Mouse (Mus musculus) frontal cortex, adult (tissue): ENCODE measurements around the gene Mrs2.
"Not testable (repeated sequence)": the region's sequence is repeated elsewhere in the genome, so short reads cannot be mapped to it uniquely, and the experiment has no call there.

ENCODE experiments used
- ATAC-seq: cut with Nextera tagmentation; 2 replicates; pipeline ENCODE4 v1.9.2; 2017; ENCODE audit warnings: mild to moderate bottlenecking, moderate library complexity, mixed read lengths; ENCODE audit not compliant: low TSS enrichment

The Mrs2 gene

DNA sequence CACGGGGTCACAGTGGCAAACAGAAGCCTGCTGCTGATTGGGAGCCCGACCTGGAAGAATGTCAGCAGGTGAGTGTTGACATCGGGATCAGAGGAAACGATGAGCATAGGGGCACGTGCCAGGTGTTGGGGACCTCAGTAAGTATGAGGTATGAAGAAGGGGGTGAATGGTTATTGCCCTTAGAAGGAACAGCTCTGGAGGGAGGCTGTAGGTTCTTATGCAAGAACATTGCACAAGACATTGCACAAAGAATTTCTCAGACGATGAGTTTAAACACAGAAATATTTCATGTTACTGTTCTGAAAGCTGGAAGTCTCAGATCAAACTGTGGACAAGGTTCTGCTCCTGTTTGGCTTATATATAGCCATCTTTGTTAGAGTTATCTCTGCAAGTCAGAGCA lies 39.1 kb downstream of the Mrs2 start:
- ATAC-seq: no peak

DNA sequence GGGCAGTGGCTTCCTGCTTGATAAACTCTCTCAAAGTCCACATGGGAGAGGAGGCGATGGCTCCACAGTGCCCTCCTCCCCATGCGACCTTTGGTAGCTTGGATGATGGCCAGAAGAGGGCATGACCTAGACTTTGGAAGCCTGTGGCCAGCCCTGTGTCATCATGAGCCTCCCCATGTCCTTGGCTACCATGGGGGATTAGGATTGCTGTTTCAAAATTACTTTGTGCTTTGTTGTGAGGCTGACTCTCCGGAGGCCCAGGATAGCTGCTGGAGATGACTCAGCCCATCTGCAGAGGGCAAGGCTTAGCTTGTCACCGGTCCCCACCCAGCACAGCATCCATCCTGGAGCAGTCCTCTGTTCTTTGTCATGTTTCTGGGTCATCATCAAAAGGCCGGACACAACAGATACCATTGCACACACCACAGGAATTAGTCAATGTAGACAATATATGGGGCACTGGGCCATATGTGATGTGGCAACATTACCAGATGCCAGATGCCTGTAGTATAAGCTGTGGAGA lies 42.3 kb downstream of the Mrs2 start:
- peak; percentile 50 for ATAC-seq

DNA sequence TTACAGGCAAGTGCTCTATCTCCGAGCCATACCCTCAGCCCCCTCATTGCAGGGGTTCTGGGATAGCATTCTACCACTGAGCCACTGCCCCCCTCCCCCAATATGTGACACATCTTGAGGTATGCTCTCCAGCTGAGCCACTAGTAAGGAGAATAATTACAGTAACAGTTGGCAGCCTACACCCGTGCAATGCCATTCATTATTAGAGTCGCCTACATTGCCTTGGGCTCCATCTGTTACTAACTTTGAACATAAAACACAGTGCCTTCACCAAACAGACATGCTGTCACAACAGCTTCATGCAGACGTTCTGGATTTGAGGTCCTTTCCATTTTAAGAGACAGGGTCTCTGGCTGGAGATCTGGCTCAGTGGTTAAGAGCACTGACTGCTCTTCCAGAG lies 43.8 kb downstream of the Mrs2 start:
- no peak for ATAC-seq

DNA sequence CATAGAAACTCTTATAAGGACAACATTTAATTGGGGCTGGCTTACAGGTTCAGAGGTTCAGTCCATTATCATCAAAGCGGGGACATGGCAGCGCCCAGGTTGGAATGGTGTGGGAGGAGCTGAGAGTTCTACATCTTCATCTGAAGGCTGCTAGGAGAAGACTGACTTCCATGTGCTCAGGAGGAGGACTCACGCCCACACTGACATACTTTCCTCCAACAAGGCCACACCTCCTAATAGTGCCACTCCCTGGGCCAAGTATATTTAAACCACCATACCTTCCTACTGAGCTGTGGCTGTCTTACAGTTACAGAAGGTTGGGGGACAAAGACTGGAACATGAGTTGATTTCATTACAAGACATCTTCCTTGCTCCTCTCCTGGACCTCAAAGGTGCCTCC lies 48.4 kb downstream of the Mrs2 start:
- not testable (repeated sequence) for ATAC-seq

DNA sequence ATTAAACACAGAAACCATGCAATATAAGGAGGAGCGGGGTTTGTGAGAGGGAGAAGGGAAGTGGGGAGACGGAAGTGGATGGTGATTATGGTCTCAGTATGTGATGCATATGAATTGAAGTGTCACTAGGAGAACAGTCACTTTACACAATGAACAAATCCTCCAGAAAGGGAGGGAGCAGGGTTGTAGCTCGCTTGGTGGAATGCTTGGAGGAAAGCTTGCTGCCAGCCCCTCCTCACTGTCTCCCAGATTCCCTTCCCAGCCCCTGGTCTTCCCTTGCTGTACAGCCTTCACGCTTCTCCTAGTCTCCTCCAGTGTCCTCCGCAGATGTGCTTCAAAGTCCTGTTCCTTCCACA lies 54.4 kb downstream of the Mrs2 start:
- ATAC-seq: peak; percentile 45; the same call in 1 of the 2 replicates

DNA sequence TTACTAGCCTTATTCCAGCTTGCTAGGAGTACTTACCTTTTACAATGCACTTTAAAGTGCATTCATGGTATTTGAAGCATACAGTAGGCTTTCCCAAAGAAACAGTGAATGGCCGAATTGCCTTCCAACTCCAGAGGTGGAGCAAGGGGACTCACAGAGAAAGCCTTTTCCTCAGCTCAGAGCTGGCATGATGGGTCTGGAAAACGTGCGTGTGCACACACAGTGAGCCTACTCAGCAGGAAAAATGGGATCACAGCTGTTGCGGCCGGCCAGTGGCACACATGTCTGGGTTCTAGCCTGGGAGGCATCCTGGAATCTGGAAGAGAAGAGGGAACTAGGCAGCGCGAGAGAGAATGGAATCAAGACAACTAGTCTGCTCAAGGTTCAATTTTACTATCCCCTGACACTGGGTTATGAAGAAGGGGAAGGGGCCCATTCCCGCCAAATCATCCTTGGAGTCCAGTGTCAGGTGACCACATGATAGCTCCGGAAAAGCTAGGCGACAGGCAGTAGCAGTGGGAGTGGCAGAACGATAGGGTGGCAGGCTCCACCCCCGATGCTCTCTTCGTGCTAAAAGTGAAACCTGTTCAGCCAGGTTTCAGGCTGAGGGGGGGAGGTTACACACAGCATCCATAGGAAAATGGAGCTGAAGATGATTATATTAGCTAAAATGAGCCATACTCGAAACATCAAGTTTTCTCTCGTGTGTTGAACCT lies 54.9 kb downstream of the Mrs2 start:
- peak; percentile 59; the same call in 1 of the 2 replicates for ATAC-seq

DNA sequence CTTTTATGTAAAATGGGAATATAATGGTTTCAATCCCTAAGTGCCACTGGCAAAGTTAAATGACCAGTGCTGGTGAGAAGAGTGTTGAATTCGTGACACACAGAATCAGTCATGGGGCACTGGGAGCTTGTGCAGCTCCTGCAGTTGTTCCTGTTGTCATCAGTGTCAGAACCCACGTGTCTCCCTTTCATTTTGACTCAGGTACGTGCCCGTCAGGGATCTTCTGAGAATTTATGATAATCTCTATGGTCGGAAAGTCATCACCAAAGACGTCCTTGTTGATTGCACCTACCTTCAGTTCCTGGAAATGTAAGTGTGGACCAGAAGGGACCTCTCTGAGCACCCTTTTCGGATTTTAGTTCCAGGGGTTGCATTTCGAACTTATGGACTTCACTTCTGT lies 58.1 kb downstream of the Mrs2 start:
- ATAC-seq: no peak

DNA sequence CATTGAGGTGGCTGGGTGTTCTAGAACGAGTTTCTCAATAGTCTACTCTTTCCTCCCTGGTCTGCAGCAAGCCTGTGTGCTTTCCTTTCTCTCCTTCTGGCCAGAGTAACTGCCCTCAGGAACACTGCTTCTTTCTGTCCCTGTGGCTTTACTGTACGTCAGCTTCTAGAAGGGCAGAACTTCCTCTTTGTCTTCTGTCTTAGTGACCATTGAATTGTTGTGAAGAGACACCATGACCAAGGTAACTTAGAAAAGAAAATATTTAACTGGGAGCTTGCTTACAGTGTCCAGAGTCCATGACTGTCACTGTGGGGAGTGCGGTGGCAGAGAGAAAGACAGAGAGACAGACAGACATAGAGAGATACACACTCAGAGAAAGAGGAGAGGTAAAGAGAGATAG lies 60.1 kb downstream of the Mrs2 start:
- no peak for ATAC-seq

DNA sequence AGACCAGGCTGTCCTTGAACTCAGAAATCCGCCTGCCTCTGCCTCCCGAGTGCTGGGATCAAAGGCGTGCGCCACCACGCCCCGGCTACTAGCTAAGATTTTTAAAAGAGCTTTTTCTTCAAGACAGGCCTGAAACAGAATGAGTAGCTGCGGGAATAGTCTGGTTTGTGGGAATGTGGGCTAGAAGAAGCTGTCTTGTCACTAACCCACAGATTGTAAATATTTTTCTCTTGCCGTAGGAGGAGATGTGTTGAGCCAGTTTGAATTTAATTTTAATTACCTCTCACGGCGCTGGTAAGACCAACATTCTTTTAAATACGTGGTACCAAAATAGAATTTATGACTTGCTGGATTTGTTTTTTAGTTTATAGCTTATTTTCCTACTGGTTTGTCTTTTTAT lies 61.5 kb downstream of the Mrs2 start:
- peak; percentile 86 for ATAC-seq

DNA sequence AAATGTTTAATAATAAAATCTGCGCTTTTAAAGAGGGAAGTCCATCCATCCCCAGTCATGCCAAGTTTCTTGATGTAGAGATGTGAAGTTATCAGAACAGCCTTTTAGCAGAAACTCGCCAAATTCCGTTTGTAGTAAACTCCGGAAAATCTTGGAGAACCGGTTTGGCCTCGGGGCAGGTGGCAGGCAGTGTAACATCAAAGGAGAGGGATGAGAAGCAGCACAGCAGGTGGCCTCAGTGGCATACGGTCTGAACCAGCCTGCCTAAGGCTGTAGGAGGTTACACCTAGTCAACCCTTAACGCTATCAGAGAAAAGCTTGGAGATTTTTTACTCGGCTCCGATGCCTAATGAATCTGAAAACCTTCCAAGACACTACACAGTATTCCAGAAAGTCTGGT lies 64.7 kb downstream of the Mrs2 start:
- ATAC-seq: no peak

DNA sequence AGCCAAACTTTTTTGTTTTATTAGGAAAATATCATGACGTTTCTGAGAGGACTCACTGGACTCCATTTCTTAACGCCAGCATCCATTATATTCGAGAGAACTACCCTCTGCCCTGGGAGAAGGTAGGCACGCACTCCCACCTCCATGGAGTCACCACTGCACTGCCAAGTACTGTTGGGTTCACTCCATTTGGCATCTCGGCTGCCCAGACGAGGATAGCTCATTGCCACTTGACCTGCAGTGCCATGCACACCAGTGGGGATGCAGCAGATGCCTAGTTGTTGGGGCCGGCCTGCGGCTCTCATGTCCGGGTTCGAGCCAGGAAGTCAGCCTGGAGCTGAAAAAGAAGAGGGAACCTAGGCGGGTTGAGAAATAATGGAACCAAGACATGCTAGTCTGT lies 65.1 kb downstream of the Mrs2 start:
- ATAC-seq: no peak

DNA sequence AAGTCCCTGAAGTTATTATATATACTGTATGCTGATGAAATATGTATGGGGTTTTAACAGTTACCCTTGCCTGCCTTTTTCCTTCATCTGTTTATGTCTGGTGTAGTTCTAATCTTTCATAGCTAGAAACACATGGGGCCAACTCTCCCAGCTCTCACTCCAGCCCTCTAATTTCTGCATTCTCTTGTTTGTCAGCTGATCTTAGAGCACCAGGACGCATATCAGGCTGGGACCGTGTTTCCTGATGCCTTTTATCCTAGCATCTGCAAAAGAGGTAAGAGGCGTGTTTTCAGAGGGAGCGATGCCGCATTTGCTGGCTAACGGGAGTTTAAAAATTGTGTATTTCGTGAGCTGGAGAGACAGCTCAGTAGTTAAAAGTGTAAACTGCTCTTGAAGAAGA lies 67.5 kb downstream of the Mrs2 start:
- no peak for ATAC-seq

DNA sequence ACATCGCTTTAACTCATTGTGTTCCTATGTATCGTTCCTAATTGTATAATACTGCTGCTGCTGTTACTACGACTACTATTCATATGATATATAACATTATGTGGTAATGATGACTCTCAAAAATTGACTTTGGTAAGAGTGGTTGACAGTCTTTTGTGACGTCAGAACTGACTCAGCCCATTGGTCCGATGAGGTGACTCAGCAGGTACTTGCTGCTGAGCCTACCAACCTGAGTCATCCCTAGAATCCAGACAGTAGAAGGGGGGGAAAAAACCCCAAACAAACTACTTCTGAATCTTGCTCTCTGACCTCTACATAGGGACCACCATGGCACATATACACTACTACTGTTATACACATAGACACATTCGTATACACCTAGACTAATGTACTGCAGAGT lies 71.3 kb downstream of the Mrs2 start:
- ATAC-seq: no peak

DNA sequence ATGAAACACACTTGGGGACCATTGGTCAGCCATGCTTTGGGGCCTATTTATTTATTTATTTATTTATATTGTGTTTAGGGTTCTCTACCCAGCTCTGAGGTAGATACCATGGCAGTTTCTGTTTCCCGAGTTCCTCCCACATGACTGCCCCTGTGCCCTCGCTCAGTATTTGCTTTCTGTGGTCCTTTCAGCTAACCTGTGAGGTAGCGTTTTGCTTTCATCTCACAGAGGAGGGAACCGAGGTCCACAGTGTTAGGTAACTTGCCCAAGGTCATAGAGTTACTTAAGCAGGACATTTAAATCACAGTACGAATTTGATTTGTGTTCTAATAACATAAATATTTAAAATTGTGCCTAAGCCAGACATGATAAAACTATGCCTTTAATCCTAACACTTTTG lies 73.0 kb downstream of the Mrs2 start:
- no peak for ATAC-seq

DNA sequence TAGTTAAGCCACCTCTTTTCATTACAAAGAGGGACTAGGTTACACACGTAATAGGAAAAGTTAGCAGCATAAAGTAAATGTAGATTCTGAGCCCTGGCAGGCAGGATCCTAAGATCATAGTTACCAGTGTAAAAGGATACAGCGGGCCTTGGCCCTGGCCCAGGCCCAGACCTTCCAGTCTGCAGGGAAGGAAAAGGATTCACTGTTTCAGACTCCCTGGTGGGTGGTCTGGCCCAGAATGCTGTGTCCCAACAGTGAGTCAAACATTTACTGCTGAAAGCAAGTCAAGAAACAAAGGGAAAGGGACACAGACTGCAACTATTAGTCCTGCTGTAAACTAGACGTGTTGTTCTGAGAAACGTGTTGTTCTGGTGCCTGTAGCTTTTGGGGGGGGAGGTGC lies 74.6 kb downstream of the Mrs2 start:
- ATAC-seq: no peak

DNA sequence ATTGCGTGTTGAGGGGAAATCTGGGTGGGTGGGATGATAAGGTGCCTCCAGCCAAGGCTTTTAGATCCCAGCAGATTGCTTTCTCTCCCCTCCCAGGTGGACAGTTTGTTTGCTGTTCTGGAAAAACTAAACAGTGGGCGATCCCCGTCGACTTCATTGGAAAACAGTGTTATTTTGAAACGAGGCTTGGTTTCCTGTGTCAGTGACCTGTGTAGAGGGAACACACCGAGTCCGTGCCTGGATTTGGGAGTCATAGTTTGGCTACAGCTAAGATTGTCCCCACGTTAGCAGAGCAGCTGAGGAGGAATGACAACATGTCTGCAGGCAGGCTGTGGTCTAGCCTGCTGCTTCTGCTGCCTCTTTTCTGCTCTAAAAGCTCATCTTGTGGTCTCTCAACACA lies 76.9 kb downstream of the Mrs2 start:
- ATAC-seq: no peak

DNA sequence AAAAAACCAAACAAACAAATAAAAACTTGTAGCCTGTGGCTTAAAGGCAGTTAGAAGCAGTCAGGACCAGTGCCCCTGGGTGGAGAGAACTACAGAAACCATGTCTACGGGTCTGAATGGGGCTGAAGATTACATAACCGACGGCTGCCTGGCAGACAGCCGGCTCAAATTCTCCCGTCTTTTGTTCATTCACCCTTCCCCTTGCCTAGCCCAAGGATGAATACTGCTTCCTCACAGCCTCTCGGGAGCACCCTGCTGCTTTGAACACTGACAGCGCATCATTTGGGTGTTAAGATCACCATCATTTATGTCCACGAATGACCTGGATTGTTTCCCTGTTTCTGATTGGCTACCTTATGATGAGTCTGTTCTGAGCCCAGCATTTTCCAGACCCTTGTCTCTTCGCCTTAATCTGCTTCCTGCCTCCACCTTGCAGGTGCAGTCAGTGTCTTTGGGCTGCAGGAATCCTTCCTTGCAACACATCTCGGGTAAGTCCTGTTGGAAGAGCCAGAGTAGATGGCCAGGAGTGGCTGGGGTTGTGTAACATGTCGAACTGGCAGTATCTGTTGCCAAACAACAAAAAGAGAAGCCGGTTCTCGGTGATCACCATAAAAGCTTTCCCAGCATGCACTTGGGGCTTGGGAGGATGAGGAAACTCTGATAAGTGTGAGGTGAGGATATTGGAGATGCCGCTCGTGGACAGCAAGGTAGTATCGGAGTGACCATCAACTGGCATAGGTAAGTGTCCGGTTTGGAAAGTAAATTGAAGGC lies 77.5 kb downstream of the Mrs2 start, which contains the start of gene Gpld1:
Gpld1 (plus strand) TSS at position 641 of the 771 bp plus-strand sequence.
- ATAC-seq: peak; percentile 36

DNA sequence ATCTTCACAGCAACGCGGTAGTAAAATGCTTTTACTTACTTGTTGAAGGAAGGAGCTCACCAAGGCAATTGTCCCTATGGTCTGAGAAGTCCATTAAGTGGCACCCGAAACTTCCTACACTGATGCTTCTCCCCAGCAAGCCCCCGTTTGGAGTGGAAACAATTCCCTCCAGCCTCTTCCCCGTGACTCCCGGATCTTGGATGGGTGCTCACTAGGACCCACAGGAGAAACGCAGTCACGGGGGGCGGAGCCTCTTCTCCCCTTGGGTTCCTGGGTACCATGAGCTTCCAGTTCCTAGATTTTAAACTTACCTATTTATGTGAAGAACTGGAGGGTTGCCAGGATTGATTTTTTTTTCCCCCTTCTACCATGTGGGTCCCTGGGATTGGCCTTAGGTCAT lies 80.7 kb downstream of the Mrs2 start:
- no peak for ATAC-seq

DNA sequence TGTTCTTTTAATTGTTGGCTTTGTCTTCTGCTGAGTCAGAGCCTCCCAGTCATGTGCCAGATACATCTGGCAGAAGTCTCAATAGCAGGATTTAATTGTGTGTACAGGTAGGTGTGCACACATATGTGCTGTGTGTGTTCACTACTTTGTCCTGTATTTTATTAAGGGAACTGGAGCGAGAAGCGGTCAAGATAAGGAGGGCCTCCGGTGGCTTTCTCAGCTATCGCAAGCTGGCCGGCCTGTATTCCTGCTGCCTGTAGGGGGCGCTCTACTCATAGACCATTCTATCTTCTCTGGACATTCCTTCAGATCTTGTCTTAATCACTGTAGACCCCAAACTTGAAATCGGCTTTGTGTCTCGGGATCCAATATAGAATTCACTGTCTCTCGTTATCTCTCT lies 81.5 kb downstream of the Mrs2 start:
- ATAC-seq: peak; percentile 30; the same call in 1 of the 2 replicates

DNA sequence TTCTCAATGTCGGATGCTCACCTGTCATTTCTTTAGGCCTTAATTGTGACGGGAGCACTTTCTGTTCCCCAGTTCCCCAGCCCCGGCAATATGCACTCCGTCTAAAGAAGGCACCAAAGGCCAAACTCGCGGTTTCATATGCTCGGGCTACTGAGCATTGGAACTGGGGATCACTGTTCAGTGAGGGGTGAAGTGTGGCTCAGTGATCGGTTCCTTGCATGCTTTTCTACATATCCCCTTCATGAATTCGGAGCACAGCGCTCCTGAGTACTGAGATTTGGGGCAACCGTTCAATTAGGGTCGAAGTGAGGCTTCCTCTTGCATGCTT lies 82.4 kb downstream of the Mrs2 start:
- ATAC-seq: peak; percentile 32
